Mouse (Mus musculus) liver, embryonic 13.5 days (tissue): ENCODE measurements at regions not wholly inside any gene's neighbourhood (a gene's known extent, or its start where the extent isn't known, plus 50 kb on each side); places are given as distances from the start of the nearest gene placed in this dataset.

Experiments
- ATAC-seq: fragments of 200-750 bp; cut with Nextera tagmentation; 2 replicates; pipeline ENCODE4 v1.8.0; 2017; ENCODE audit warnings: low read depth, mild to moderate bottlenecking, moderate number of reproducible peaks, moderate library complexity
- DNase-seq: peaks from one replicate; pipeline ENCODE4 v3.0.0; 2022
- H3K27ac ChIP-seq: fragments of 300-500 bp; sonication (generic); 2 replicates; pipeline ENCODE4 v1.5.1; 2015; ENCODE audit warnings: moderate library complexity, mild to moderate bottlenecking, inconsistent platforms
- H3K27me3 ChIP-seq: fragments of 300-500 bp; sonication (generic); 2 replicates; pipeline ENCODE4 v1.6.1; 2015; ENCODE audit warnings: mild to moderate bottlenecking, inconsistent platforms
- H3K36me3 ChIP-seq: fragments of 300-500 bp; sonication (generic); 2 replicates; pipeline ENCODE4 v1.6.1; 2015; ENCODE audit warnings: mild to moderate bottlenecking, inconsistent platforms
- H3K4me1 ChIP-seq: fragments of 300-500 bp; sonication (generic); replicated peaks from 2 replicates; pipeline ENCODE4 v1.6.1; 2015; ENCODE audit warnings: inconsistent platforms
- H3K4me2 ChIP-seq: fragments of 300-500 bp; sonication (generic); 2 replicates; pipeline ENCODE4 v1.6.1; 2015; ENCODE audit warnings: inconsistent platforms, mild to moderate bottlenecking, moderate library complexity
- H3K4me3 ChIP-seq: fragments of 300-500 bp; sonication (generic); replicated peaks from 2 replicates; pipeline ENCODE4 v1.5.1; 2015; ENCODE audit warnings: mild to moderate bottlenecking, inconsistent platforms
- H3K9ac ChIP-seq: fragments of 300-500 bp; sonication (generic); 2 replicates; pipeline ENCODE4 v1.6.1; 2015; ENCODE audit warnings: mild to moderate bottlenecking, inconsistent platforms
- H3K9me3 ChIP-seq: fragments of 300-500 bp; sonication (generic); replicated peaks from 2 replicates; pipeline ENCODE4 v1.6.1; 2016; ENCODE audit warnings: inconsistent platforms
- WGBS: fragments of 180-500 bp; shearing (Covaris S2); methylation state at CpG from one replicate; pipeline ENCODE4 v1.1.7; 2015; ENCODE audit not compliant: insufficient replicate concordance; 5-methylcytosine and 5-hydroxymethylcytosine counted together

- H3K9ac ChIP-seq: no peak overlapping the region
- DNase-seq (no peak), ATAC-seq (no peak)
- H3K4me2 ChIP-seq: no peak overlapping the region
- no peaks in the 10 kb centered on the region for H3K36me3 ChIP-seq
- no peak overlapping the region for H3K4me3 ChIP-seq
- H3K4me1 ChIP-seq: no peaks in the 10 kb centered on the region
- 45% methylated on average over 6 of the region's 6 CpGs for WGBS
- no peaks in the 10 kb centered on the region; the same call in 1 of the 2 replicates for H3K9me3 ChIP-seq
- H3K27me3 ChIP-seq: no peaks in the 10 kb centered on the region
- H3K27ac ChIP-seq: no peak overlapping the region
These were observed 58.6 kb upstream of the Etv6 start for GRCm38 (mm10) chr6:133976854-133977253.

GRCm38 (mm10) chr6:133983804-133984514 is 51.5 kb upstream of the Etv6 start:
- 66% methylated on average over 10 of the region's 10 CpGs for WGBS
- no peak for DNase-seq

GRCm38 (mm10) chr6:133984666-133985355 is 50.7 kb upstream of the Etv6 start:
- peak overlapping the region; percentile 33 for H3K4me2 ChIP-seq
- no peak overlapping the region for H3K27ac ChIP-seq
- no peak overlapping the region for H3K9ac ChIP-seq
- H3K36me3 ChIP-seq: no peaks in the 10 kb centered on the region
- no peak for ATAC-seq
- no peaks in the 10 kb centered on the region for H3K9me3 ChIP-seq
- H3K4me1 ChIP-seq: 0 out of 2 replicates have a peak, but pooled peaks cover 3% of the 10 kb centered on the region
- DNase-seq: no peak
- no peak overlapping the region for H3K4me3 ChIP-seq
- 16% methylated on average over 16 of the region's 16 CpGs for WGBS
- no peaks in the 10 kb centered on the region for H3K27me3 ChIP-seq

More at GRCm38 (mm10) chr6:133983804-133984514, 51.5 kb upstream of the Etv6 start:
- Histone ChIP-seq H3K4me3 (no peak overlapping the region), H3K27ac (no peak overlapping the region), H3K27me3 (no peaks in the 10 kb centered on the region), H3K4me1 (0 out of 2 replicates have a peak, but pooled peaks cover 3% of the 10 kb centered on the region), H3K9me3 (no peaks in the 10 kb centered on the region), H3K4me2 (no peak overlapping the region), H3K36me3 (no peaks in the 10 kb centered on the region), H3K9ac (no peak overlapping the region)
- ATAC-seq: no peak
